Mouse (Mus musculus) embryonic stem cell, embryonic (primary cell): Measurements from ENCODE around the gene Ndufb5.
"Not testable (repeated sequence)": the region's sequence is repeated elsewhere in the genome, so short reads cannot be mapped to it uniquely, and the experiment has no call there.

ENCODE experiments used
- CTCF ChIA-PET, 4 experiments: fragments of 300-600 bp in 2 of 4; fragments of 350-600 bp in 2 of 4; sonication (Branson Sonifier 250); formaldehyde crosslinking; loops; one replicate each; lab custom pipeline; 2022; ENCODE audit warnings: inconsistent platforms in 2 of 4; lab: Charles Lee
- POLR2A ChIA-PET, 4 experiments: fragments of 300-600 bp in 2 of 4; fragments of 350-600 bp in 2 of 4; sonication (Branson Sonifier 250); formaldehyde crosslinking; loops; one replicate each; lab custom pipeline; 2022; ENCODE audit warnings: antibody characterized with exemption in 4 of 4, inconsistent platforms in 1 of 4; lab: Charles Lee

The Ndufb5 gene

DNA sequence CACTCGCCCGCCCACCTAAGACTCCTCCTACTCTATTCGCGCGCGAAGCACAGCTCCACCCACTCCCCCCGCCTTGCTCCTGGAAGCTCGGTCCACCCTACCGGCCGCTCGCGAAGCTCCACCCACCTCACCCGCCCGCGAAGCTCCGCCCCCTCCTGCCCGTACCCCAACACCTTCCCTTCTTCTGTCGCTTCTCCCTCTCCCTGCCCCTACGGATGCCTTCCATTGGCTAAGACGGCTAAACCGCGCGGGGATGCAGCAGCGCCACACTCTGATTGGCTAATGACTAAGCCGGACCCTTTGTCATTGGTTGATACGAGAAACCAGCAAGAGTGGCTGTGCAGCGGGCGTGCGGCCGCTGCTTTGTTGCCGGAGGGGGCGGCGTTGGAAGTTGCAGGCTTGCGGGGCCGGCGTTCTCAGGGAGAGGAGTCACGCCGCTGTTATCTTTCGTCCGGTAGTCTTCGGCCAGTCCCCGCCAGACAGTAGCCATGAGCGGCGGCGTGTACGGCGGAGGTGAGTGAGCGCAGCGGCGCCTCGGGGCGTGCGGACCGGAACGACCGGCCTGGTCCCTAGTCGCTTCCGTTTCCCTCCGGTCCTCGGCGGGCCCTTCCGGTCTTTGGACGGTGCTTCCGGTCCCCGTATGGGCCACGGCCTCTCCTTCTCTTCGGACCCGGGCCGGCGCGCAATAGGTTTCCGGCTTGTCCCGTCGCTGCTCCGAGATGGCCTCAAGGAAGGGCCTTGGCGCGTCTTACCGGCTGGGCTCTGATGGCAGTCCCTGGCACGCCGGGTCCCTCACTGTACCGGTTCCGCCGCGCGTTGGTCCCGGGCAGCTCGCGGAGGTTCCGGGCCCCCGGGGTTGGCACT lies 28.2 kb upstream of the Ndufb5 start:
- CTCF ChIA-PET = interaction anchor here in 1 of 4 experiments (1.0 kb wide), 2 partner anchors 312 to 328 kb away, joined by 3 to 4 read pairs; no protein-coding TSS in a partner anchor
- POLR2A ChIA-PET = interaction anchor here in 3 of 4 experiments (0.5 to 14.0 kb wide), 85 partner anchors 8 to 1328 kb away, joined by 3 to 146 read pairs (median 5); partner anchors contain the start of genes Mrpl47 (in 3 of the 3), Ndufb5 (in 3 of the 3), Gnb4 (in 1 of the 3) and Mfn1 (in 1 of the 3)

DNA sequence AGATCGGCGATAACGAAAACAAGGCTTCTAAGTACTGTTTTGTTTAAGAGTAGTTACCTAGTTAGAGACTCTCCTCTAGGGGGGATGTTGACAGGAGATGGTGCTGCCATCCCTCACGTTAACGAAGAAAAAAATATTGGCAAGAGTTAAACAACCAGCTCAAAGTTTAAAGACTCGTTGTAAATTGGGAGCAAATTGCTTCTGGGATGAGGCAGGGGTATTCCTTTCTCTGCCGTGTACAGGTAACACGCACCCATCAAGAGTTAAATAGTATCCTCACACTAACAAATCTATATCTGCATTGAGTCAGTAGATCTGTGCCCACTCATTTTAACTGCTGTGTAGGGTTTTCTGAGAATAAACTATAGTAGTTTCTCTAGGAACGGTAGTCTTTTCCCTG lies 27.4 kb upstream of the Ndufb5 start:
- CTCF ChIA-PET = no interaction called here
- POLR2A ChIA-PET = interaction anchor here in 2 of 4 experiments (0.6 to 14.0 kb wide), 22 partner anchors 9 to 347 kb away, joined by 3 to 146 read pairs (median 4); partner anchors contain the start of genes Gnb4 (in 2 of the 2), Mrpl47 (in 2 of the 2) and Ndufb5 (in 2 of the 2)

DNA sequence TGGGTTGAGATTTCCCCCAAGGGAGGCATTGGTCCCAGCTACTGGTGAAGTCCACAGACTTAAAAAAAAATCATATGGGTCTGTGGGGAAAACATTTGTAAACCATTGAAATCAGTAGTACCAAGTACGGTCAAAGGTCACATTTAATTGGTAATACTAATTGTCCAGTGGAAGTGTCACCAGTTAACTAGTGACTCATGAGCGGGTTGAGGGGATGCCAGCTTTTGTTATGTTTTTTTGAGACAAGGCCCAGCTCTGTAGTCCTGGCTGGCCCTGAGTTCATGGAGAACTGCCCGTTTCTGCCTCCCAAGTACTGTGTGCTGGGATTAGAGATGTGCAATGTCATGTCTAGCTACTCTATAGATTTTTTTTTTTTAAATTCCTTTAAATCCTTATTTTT lies 23.1 kb upstream of the Ndufb5 start:
- ChIA-PET POLR2A (interaction anchor here in 2 of 4 experiments (1.2 to 14.0 kb wide), 5 partner anchors 8 to 24 kb away, joined by 3 to 146 read pairs (median 7); partner anchors contain the start of genes Actl6a (in 1 of the 2), Mrpl47 (in 1 of the 2) and Ndufb5 (in 1 of the 2)), CTCF (interaction anchor here in 1 of 4 experiments (0.6 kb wide), 1 partner anchor 20 kb away, joined by 3 read pairs; no protein-coding TSS in a partner anchor)

DNA sequence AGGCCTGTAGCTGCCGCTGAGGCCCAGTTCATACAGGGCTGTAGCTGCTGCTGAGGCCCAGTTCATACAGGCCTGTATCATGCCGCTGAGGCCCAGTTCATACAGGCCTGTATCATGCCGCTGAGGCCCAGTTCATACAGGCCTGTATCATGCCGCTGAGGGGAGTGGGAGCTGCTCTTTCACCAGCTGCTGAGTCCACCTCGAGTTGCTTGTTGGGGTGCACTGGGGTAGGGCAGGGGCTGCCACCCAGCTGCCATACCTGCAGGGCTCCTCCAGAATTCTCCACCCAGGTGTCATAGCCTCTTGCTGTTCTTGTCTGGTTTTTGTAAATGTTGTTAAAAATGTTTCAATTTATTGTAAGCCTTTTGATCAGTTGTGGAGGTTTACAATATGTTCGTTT lies 19.4 kb upstream of the Ndufb5 start:
- CTCF ChIA-PET = not testable (repeated sequence)
- POLR2A ChIA-PET = interaction anchor here in 2 of 4 experiments (1.1 to 14.0 kb wide), 12 partner anchors 8 to 105 kb away, joined by 3 to 146 read pairs (median 6); partner anchors contain the start of genes Actl6a (in 1 of the 2), Mrpl47 (in 1 of the 2), Ndufb5 (in 1 of the 2) and Usp13 (in 1 of the 2)

DNA sequence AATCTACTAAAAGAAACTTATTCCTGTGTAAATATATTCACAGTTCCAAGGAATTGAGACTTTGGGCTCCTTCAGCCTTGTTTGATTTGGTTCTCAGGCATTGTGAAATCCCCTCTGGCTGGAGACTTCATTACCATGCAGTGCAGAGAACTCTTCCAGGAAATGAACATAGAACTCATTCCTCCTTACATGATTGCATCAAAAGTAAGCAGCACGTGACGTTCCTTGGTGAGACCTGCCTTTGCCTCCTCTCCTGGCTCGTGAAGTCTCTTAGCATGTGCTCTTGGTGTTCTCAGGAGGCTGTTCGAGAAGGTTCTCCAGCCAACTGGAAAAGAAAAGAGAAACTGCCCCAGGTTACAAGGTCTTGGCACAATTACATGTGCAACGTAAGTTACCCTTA lies 18.5 kb upstream of the Ndufb5 start:
- POLR2A ChIA-PET = interaction anchor here in 2 of 4 experiments (1.3 to 14.0 kb wide), 7 partner anchors 8 to 99 kb away, joined by 4 to 146 read pairs (median 13); partner anchors contain the start of genes Mrpl47 (in 1 of the 2), Ndufb5 (in 1 of the 2) and Usp13 (in 1 of the 2)
- CTCF ChIA-PET = no interaction called here

DNA sequence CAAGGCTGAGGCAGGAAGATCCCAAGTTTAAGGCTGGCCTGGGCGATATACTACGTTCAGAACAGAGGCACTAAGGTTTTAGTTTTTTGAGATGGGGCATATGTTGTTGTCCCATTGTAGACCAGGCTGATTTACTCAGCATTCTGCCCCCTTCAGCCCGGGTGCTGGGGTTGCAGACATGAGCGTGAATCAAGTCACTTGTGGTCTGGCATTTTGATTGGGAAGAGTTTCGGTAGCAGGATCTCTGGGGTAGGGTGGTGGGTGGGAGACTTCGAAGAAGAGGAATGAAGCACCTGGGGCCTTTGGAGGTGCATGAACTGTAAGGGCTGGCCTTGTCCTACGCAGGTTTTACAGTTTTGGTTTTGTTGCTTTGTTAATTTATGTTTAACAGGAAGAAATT lies 12.6 kb upstream of the Ndufb5 start:
- CTCF ChIA-PET = no interaction called here

DNA sequence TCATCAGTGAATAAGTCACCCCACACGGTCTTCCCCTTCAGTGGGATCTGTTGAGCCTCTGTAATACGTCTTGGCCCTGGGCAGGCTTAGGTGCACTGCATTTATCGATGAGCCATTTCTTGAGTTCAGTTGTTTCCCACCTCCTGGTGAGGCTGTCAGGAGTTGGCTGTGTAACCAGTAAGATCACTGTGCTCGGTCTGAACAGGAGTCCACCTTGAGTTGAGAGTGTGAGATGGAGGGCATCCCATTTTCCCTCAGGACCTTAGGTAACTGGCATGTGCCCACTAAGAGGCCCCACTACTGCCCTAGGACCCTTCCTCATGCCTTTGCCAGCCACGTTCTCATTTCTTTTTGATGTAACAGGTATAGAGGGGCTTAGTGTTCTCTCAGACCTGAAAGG lies 10.8 kb upstream of the Ndufb5 start:
- POLR2A ChIA-PET = interaction anchor here in 3 of 4 experiments (0.6 to 9.7 kb wide), 5 partner anchors 10 to 32 kb away, joined by 3 to 146 read pairs (median 18); partner anchors contain the start of genes Mrpl47 (in 2 of the 3) and Ndufb5 (in 2 of the 3)
- CTCF ChIA-PET = no interaction called here

More for the DNA sequence above, 12.6 kb upstream of the Ndufb5 start:
- POLR2A ChIA-PET = interaction anchor here in 3 of 4 experiments (0.5 to 2.1 kb wide), 7 partner anchors 13 to 269 kb away, joined by 3 to 10 read pairs (median 3); partner anchors contain the start of genes Mrpl47 (in 1 of the 3) and Ndufb5 (in 1 of the 3)

DNA sequence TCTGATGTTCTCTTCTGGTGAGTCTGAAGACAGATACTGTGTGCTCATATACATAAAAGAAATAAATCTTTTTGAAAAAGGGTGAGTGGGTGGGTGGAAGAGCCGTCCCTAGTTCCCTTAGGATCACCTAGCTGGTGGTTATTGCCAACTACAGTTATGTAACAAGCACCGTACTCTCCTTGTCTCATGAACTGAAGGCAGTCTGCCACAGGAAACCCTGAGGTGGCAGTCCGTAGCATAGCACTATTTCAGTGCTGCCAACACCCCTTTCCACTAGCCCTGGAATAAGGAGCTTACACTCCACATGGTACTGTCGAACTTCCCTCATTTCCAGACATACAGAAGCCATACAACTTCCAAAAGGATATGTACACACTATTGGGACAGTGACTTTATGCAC lies 8.9 kb upstream of the Ndufb5 start:
- CTCF ChIA-PET = no interaction called here
- POLR2A ChIA-PET = interaction anchor here (0.5 to 9.7 kb wide), 15 partner anchors 9 to 135 kb away, joined by 3 to 146 read pairs (median 4); partner anchors contain the start of genes Mrpl47 (in 2 of the 4), Ndufb5 (in 2 of the 4) and Usp13 (in 1 of the 4)

DNA sequence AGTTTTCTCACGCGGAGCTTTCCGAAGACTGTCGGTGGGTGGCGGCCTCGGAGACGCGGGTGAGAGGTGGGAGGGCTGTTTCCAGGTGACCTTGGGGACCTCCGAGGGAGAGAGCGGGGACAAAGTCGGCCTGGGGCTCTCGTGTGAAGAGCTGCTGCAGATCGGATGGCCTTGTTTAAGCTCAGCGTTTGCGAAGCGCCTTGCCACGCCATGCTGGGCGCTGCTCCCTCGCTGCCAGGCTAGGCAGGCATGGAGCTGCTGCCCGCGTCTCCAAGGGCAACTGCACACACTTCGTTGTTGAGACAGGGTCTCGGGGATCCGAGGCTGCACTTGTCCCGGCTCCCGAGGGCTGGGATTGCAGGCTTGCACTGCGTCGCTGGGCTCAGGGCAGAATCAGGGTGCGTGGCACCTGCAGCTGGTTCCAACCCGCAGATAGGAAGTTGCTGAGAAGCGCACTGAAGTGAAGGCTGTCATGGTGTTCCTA lies 424 bp downstream of the Ndufb5 start, which contains the start of gene Mrpl47:
Gene Mrpl47 (minus strand): TSS at position 434 of the 484 bp plus-strand sequence.
- ChIA-PET CTCF (interaction anchor here in 1 of 4 experiments (1.2 kb wide), 2 partner anchors 8 to 404 kb away, joined by 3 read pairs; no protein-coding TSS in a partner anchor), POLR2A (interaction anchor here (0.5 to 11.2 kb wide), 49 partner anchors 8 to 1937 kb away, joined by 3 to 111 read pairs (median 7); partner anchors contain the start of genes Usp13 (in 3 of the 4), Actl6a (in 1 of the 4), Mfn1 (in 1 of the 4) and Ttc14 (in 1 of the 4))

DNA sequence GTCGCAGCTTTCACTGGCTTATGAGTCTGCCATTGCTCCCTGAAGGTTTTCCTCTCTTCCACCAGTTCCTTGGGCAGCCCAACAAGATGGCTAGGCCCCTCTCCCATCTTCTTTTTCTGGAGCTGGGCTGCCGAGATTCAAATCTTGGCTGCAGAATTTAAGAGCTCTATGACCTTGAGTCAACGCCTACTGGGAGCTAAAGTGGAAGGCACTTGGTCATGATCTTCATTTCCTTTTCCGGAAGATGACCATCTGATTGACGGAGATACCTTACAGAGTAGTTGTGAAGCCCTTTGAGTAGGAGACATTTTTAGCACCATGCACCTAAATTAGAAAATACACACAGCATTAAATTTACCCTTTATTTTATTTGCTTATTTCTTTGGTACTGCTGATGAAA lies 1.8 kb downstream of the Ndufb5 start:
- POLR2A ChIA-PET = interaction anchor here in 3 of 4 experiments (0.6 to 11.2 kb wide), 15 partner anchors 10 to 121 kb away, joined by 3 to 111 read pairs (median 10); partner anchors contain the start of genes Usp13 (in 2 of the 3) and Actl6a (in 1 of the 3)
- CTCF ChIA-PET = no interaction called here

DNA sequence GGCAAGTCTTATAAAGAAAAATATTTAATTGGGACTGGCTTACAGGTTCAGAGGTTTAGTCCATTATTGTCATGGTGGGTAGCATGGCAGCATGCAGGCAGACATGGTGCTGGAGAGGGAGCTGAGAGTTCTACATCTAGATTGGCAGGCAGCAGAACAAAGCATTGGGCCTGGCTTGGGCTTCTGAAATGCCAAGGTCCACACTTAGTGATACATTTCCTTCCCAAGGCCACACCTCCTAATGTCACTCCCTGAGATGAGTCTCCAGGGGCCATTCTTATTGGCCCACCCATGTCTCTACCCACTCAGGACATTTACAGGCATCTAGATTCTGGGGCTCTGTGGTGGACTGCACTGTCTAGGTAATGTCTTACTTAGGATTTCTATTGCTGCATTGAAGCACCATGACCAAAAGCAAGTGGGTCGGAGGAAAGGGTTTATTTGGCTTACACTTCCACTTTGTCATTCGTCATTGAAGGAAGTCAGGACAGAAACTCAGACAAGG lies 5.5 kb downstream of the Ndufb5 start:
- POLR2A ChIA-PET = interaction anchor here in 2 of 4 experiments (1.5 to 11.2 kb wide), 9 partner anchors 10 to 25 kb away, joined by 3 to 111 read pairs (median 10); no protein-coding TSS in a partner anchor
- CTCF ChIA-PET = interaction anchor here in 2 of 4 experiments (0.6 kb wide), 2 partner anchors 88 to 341 kb away, joined by 3 to 4 read pairs; no protein-coding TSS in a partner anchor

DNA sequence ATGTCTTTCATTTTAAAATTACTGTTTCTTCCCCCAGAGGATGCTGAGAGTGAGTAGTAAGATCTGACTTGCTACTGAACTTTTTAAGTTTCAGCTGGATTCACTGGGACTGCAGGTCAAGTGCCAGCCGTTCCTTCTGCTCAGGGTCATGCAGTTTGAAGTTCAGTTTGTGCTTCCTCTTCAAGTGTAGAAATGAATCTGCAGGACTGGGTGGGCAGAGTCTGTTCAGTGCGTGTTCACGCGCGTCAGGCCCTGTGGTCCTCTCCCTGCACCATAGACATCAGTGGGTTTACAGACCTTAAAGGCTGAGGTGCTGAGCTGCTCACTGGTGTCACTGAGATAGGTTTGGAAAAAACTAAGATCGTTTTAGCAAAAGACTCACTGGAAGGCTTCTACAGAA lies 8.2 kb downstream of the Ndufb5 start:
- POLR2A ChIA-PET = interaction anchor here in 2 of 4 experiments (0.8 to 11.2 kb wide), 18 partner anchors 8 to 346 kb away, joined by 3 to 111 read pairs (median 6); partner anchors contain the start of genes Ndufb5 (in 2 of the 2), Actl6a (in 1 of the 2) and Mrpl47 (in 1 of the 2)
- CTCF ChIA-PET = interaction anchor here in 1 of 4 experiments (0.6 kb wide), 1 partner anchor 8 kb away, joined by 3 read pairs; the partner anchor contains the start of gene Ndufb5

DNA sequence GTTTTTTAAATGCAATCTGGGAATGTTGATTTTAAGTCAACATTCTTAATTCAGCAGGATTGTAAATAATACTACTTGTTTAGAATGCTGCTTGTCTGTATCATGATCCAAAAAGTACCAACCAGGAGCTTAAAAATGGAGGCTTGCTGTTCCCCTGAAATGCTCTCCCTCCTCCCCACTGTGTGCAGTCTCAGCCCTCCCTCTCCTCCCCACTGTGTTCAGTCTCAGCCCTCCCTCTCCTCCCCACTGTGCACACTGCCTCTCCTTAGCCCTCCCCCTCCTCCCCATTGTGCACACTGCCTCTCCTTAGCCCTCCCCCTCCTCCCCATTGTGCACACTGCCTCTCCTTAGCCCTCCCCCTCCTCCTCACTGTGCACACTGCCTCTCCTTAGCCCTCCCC lies 8.6 kb downstream of the Ndufb5 start:
- ChIA-PET POLR2A (interaction anchor here in 2 of 4 experiments (0.8 to 11.2 kb wide), 14 partner anchors 8 to 346 kb away, joined by 3 to 111 read pairs (median 6); partner anchors contain the start of genes Ndufb5 (in 2 of the 2) and Mrpl47 (in 1 of the 2)), CTCF (interaction anchor here in 1 of 4 experiments (0.6 kb wide), 1 partner anchor 9 kb away, joined by 3 read pairs; the partner anchor contains the start of gene Ndufb5)

DNA sequence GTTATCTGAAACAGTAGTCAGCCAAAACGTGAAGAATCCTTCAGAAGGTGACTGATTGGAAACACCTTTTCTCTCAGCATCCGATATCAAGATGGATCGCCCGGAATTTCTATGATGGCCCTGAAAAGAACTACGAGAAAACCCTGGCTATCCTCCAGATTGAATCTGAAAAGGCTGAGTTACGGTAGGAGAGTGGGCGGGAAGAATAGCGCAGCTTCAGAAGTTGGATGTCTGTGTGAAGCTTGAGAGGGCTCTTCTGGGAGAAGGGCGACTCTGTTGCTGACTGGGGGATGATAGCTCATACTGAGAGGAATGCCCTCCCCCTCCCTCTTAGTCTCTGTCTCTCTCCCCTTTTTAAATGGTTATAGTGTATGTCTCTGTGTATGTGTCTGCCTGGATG lies 11.6 kb downstream of the Ndufb5 start:
- ChIA-PET CTCF (no interaction called here), POLR2A (interaction anchor here in 3 of 4 experiments (0.8 to 6.3 kb wide), 19 partner anchors 8 to 76 kb away, joined by 3 to 84 read pairs (median 5); partner anchors contain the start of genes Mrpl47 (in 3 of the 3), Ndufb5 (in 3 of the 3) and Usp13 (in 1 of the 3))

DNA sequence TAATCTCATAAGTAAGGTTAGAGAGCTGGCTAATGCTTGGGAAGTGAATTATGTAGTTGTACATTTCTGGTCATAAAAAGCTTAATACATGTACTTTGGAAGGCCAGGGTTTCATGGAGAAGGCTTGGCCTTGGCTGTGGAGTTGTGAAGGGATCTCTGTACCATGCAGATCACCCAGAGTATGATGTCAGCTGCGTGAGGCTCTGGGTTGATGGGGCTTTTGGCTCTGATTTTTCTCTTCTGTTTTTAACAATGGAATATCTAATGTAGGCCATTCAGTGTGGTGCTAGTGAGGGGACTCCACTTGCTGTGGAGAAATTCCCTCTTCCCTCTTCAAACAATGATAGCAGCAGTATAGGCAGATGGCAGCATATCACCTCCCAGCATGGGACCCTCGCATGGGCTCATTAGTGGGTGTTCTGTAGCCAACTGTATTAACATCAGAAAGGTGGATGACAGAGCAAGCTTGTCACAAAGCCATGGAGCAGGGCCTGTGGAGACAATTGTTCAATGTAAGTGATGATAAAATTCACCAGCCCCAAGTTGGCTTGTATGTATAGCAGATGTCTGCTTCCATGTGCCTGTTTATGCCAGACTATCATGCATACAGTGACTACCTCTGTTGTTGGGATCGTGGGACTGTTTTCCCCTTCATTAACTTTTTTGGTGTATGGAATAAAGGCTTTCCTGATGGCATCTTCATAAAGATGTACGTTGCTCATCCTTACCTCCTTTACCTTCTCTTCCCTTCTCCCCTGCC lies 13.2 kb downstream of the Ndufb5 start:
- POLR2A ChIA-PET = interaction anchor here in 3 of 4 experiments (0.9 to 8.1 kb wide), 11 partner anchors 9 to 74 kb away, joined by 3 to 111 read pairs (median 7); partner anchors contain the start of genes Mrpl47 (in 2 of the 3) and Ndufb5 (in 2 of the 3)
- CTCF ChIA-PET = no interaction called here

DNA sequence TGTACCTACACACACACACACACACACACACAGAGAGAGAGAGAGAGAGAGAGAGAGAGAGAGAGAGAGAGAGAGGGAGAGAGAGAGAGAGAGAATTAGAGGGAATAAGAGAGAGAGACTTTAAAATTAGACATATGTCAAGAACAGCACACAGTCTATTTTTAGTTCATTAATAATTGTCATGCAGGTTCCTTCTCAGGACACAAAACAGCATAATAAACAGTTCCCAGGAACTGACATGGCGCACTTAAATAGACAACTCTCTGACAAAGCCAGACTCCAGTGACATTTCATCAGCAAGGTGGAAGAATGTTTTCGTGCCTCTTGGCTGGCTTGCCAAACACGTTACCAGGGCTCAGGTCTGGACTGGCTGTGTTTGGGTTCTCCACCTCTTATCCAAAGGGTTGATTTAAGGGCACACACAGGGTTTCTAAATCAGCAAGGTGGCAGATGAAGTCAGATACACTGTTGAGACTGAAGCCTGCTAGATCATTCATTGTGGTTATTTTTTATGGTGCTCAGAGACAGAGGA lies 17.7 kb downstream of the Ndufb5 start:
- CTCF ChIA-PET = no interaction called here

More for the DNA sequence above, 17.7 kb downstream of the Ndufb5 start:
- POLR2A ChIA-PET = interaction anchor here in 1 of 4 experiments (2.8 to 8.1 kb wide), 2 partner anchors 11 to 15 kb away, joined by 13 to 111 read pairs; partner anchors contain the start of genes Mrpl47 and Ndufb5
